Mouse (Mus musculus) stomach, postnatal 0 days (tissue): ENCODE results near the gene Mcm10.

ENCODE experiments used
- CTCF ChIP-seq: IDR thresholded peaks from 2 replicates; pipeline ENCODE4 v1.5.1; 2016; ENCODE audit warnings: antibody characterized with exemption, low read depth, mild to moderate bottlenecking, moderate library complexity
- EP300 ChIP-seq: optimal IDR thresholded peaks from 2 replicates; pipeline ENCODE3; 2016; ENCODE audit warnings: antibody characterized with exemption

DNA sequence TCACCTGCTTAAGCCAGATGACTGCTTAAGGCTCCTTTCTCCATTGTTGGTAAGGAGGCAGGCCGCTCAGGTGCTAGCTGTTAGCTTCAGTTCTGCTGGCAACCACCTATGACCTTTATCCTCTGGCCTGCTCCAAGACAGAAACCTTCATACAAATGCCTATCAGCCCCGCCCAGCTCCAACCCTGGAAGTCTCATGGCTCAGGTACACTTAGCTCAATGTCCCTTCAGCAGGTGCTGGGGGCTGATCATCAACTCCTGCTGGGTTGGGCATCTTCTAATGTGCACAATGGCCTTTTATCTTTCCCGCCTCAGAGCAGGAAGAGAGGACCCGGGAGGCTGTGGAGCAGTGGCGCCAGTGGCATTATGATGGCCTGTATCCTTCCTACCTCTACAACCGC is 27.6 kb downstream of the Mcm10 start:
- no peak for TF ChIP-seq CTCF
- TF ChIP-seq EP300, result no peak
